Mouse (Mus musculus): Measurements from ENCODE around the gene Dcst2. TPM values are rescaled to one million over a fixed set of nuclear protein-coding genes. Genes with fewer than 3 reads are reported as not detected.

The Dcst2 gene
- total RNA-seq, 2 experiments from 2014 or later: 0.29 to 0.40 TPM

- no peak for DNase-seq (ENCODE audit: extremely low spot score in 1 of 2, low spot score in 2 of 2)
- intact Hi-C loops (cut with DNase I): no loop called here
- no peak for TF ChIP-seq CTCF (IDR thresholded peaks at IDR 0.05)
- Histone ChIP-seq H3K4me3 (no peak within 1 kb of the TSS), H3K27ac (no peak within 1 kb of the TSS)
These were observed 40.9 kb downstream of the Dcst2 start, which contains the start of gene Lenep for GRCm38 (mm10) chr3:89402693-89403092. TSS of gene Lenep (minus strand) at chr3:89402793.

- no peak for DNase-seq (ENCODE audit: extremely low spot score in 1 of 2, low spot score in 2 of 2)
- TF ChIP-seq CTCF (IDR thresholded peaks at IDR 0.05): no peak
- intact Hi-C loops (cut with DNase I): no loop called here
- no peak overlapping the region for H3K27ac ChIP-seq
- no peak overlapping the region for H3K4me3 ChIP-seq
These were observed 45.1 kb downstream of the Dcst2 start for GRCm38 (mm10) chr3:89406887-89407286.

GRCm38 (mm10) chr3:89408448-89408847, 46.7 kb downstream of the Dcst2 start:
- no peak for TF ChIP-seq CTCF (IDR thresholded peaks at IDR 0.05)
- H3K4me3 ChIP-seq: no peak overlapping the region
- no peak for DNase-seq (ENCODE audit: extremely low spot score in 1 of 2, low spot score in 2 of 2)
- intact Hi-C loops (cut with DNase I): no loop called here
- no peak overlapping the region for H3K27ac ChIP-seq

- intact Hi-C loops (cut with DNase I): loop anchor here (2.0 to 5.0 kb wide), 2 partner anchors 15 to 67 kb away; partner anchors contain the start of gene Zbtb7b
These were observed 47.9 kb downstream of the Dcst2 start for GRCm38 (mm10) chr3:89409701-89410100.

DNA sequence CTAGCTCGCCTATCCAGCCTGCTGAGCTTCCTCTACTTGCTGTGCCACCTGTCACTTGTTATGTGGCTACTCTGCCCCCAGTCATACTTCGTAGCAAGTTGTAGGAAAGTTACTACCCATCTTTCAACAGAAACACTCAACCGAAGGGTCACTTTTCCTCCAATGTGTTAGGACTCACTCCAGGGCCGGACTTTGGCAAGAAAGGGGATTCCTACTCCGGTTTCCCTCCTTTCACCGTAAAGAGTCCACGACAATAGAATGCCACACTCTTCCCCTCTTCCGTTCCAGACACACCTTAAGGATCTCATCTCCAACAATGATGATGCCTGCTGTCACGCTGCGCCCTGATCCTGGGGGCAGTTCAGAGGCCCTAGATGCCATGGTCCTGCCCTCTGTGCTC, 49.1 kb downstream of the Dcst2 start:
- intact Hi-C loops (cut with DNase I): loop anchor here (2.0 to 5.0 kb wide), 2 partner anchors 16 to 69 kb away; partner anchors contain the start of gene Zbtb7b
- H3K27ac ChIP-seq: peak overlapping the region; percentile 92
- peak overlapping the region; percentile 76 for H3K4me3 ChIP-seq
- TF ChIP-seq CTCF (IDR thresholded peaks at IDR 0.05): no peak
- DNase-seq (ENCODE audit: extremely low spot score in 1 of 2, low spot score in 2 of 2): no peak

More at GRCm38 (mm10) chr3:89409701-89410100, 47.9 kb downstream of the Dcst2 start:
- H3K27ac ChIP-seq: no peak overlapping the region
- DNase-seq (ENCODE audit: extremely low spot score in 1 of 2, low spot score in 2 of 2): no peak
- no peak overlapping the region for H3K4me3 ChIP-seq
- no peak for TF ChIP-seq CTCF (IDR thresholded peaks at IDR 0.05)

GRCm38 (mm10) chr3:89411490-89412393, 50.0 kb downstream of the Dcst2 start, which contains the start of gene Flad1:
TSS of gene Flad1 (minus strand) at chr3:89411870.
- H3K27ac ChIP-seq: peak within 1 kb of the TSS; percentile 92
- intact Hi-C loops (cut with DNase I): loop anchor here (2.0 to 5.0 kb wide), 2 partner anchors 17 to 69 kb away; partner anchors contain the start of gene Zbtb7b
- H3K4me3 ChIP-seq: peak within 1 kb of the TSS; percentile 76
- DNase-seq (ENCODE audit: extremely low spot score in 1 of 2, low spot score in 2 of 2): peak; percentile 99
- no peak for TF ChIP-seq CTCF (IDR thresholded peaks at IDR 0.05)

GRCm38 (mm10) chr3:89416158-89416557, 54.4 kb downstream of the Dcst2 start:
- no peak for DNase-seq (ENCODE audit: extremely low spot score in 1 of 2, low spot score in 2 of 2)
- H3K27ac ChIP-seq: no peak overlapping the region
- intact Hi-C loops (cut with DNase I): no loop called here
- H3K4me3 ChIP-seq: no peak overlapping the region
- TF ChIP-seq CTCF (IDR thresholded peaks at IDR 0.05): no peak

- no peak overlapping the region for H3K4me3 ChIP-seq
These were observed 55.4 kb downstream of the Dcst2 start for GRCm38 (mm10) chr3:89417131-89417530.

GRCm38 (mm10) chr3:89417840-89418169, 56.0 kb downstream of the Dcst2 start:
- peak overlapping the region; percentile 72 for H3K4me3 ChIP-seq
- intact Hi-C loops (cut with DNase I): no loop called here
- no peak overlapping the region for H3K27ac ChIP-seq
- no peak for DNase-seq (ENCODE audit: extremely low spot score in 1 of 2, low spot score in 2 of 2)
- TF ChIP-seq CTCF (IDR thresholded peaks at IDR 0.05): no peak

More at GRCm38 (mm10) chr3:89417131-89417530, 55.4 kb downstream of the Dcst2 start:
- DNase-seq (ENCODE audit: extremely low spot score in 1 of 2, low spot score in 2 of 2): no peak
- no peak overlapping the region for H3K27ac ChIP-seq
- TF ChIP-seq CTCF (IDR thresholded peaks at IDR 0.05): no peak
- intact Hi-C loops (cut with DNase I): no loop called here

GRCm38 (mm10) chr3:89418170-89418860, 56.5 kb downstream of the Dcst2 start, which contains the start of the genes Cks1b and Shc1:
TSS of gene Cks1b (minus strand) at chr3:89418383.
TSS of gene Shc1 (plus strand) at chr3:89418443.
- Histone ChIP-seq H3K27ac (peak within 1 kb of the TSS; percentile 78), H3K4me3 (peak within 1 kb of the TSS; percentile 72)
- peak; percentile 85 to 91 for DNase-seq (ENCODE audit: extremely low spot score in 1 of 2, low spot score in 2 of 2)
- no peak; the same call in 1 of the 2 replicates for TF ChIP-seq CTCF (IDR thresholded peaks at IDR 0.05)
- intact Hi-C loops (cut with DNase I): no loop called here

DNA sequence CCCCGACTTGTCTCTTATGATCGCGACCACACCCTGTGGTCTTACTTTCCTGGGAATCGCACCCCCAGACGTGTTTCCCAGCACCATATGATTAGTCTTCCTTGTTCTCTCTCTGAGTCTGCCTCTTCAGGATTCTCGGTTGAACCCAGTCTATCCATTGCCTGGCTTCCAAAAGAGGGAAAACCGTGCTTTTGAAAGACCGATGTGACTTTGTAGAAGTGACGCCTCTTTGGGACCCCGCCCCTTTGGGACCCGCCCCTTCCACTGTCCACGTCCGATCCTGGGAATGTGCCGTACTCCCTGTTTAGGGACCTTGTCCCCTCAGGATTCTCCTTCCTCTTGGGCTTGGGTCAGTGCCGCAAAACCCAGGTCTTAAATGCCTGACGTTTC, 57.1 kb downstream of the Dcst2 start:
- Histone ChIP-seq H3K4me3 (peak overlapping the region; percentile 72), H3K27ac (peak overlapping the region; percentile 78)
- intact Hi-C loops (cut with DNase I): no loop called here
- no peak for DNase-seq (ENCODE audit: extremely low spot score in 1 of 2, low spot score in 2 of 2)
- no peak for TF ChIP-seq CTCF (IDR thresholded peaks at IDR 0.05)

GRCm38 (mm10) chr3:89419571-89419970, 57.8 kb downstream of the Dcst2 start:
- H3K4me3 ChIP-seq: peak overlapping the region; percentile 72
- TF ChIP-seq CTCF (IDR thresholded peaks at IDR 0.05): no peak
- no peak for DNase-seq (ENCODE audit: extremely low spot score in 1 of 2, low spot score in 2 of 2)
- H3K27ac ChIP-seq: peak overlapping the region; percentile 78
- intact Hi-C loops (cut with DNase I): no loop called here
